Mouse (Mus musculus) olfactory bulb, adult 2 months (tissue): ENCODE measurements around the gene Rab7b.

Source experiments
- CTCF ChIP-seq: fragments of 200-500 bp; IDR thresholded peaks from 2 replicates; pipeline ENCODE4 v1.5.1; 2012; ENCODE audit warnings: low read depth, mild to moderate bottlenecking, low read length, moderate library complexity; ENCODE audit not compliant: insufficient read depth
- POLR2A ChIP-seq: fragments of 200-500 bp; IDR thresholded peaks from 2 replicates; pipeline ENCODE4 v1.6.1; 2012; ENCODE audit warnings: mild to moderate bottlenecking, low read depth, low read length, moderate library complexity; ENCODE audit not compliant: insufficient read depth

- TF ChIP-seq CTCF: no peak
- no peak for TF ChIP-seq POLR2A
Measured at GRCm38 (mm10) chr1:131714388-131715337, 26.2 kb downstream of the Rab7b start.
